23 mouse cellular contexts compared by ENCODE assay signal in the genomic region with DNA sequence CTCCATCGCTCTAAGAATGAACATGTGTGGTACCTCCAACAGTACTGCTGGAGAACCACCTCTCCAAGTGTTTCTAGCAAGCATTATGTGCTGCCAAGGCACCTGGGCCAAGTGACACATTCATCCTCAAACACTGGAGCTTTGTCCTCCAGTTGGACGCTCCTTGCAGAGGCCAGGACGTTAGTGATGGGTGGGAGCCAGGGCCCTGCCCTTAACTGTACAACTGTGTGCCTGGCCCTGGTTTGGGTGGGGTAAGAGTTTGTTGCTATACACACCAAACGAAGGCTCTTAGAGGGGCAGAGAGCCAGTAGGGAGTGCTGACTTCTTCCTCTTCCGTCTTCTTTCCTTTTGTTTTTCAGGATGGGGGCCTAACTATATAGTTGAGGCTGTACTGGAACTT. TPM values are rescaled to one million over a fixed set of nuclear protein-coding genes. Genes with fewer than 3 reads are reported as not detected.
"Had no signal": no experiment of that assay in that cellular context is flagged by ENCODE, and none has a peak within 500 bp of the region (broad histone marks: within the 10 kb centered on the region; RNA-seq: fewer than 3 reads in every experiment).

No protein-coding gene starts in this region.

- ATAC-seq: hindbrain, postnatal 0 days; intestine, embryonic 16.5 days; liver, embryonic 12.5 days had no signal

- H3K4me3 ChIP-seq: heart, adult 2 months; heart, embryonic 13.5 days; heart, embryonic 15.5 days; hindbrain, embryonic 10.5 days; hindbrain, embryonic 12.5 days; hindbrain, embryonic 15.5 days; kidney, embryonic 15.5 days; limb, embryonic 13.5 days; limb, embryonic 15.5 days; liver, embryonic 12.5 days had no signal

- H3K27me3 ChIP-seq: hindbrain, embryonic 15.5 days had no signal

- H3K9me3 ChIP-seq: heart, embryonic 13.5 days; heart, embryonic 15.5 days; hindbrain, embryonic 10.5 days; hindbrain, embryonic 12.5 days; hindbrain, embryonic 15.5 days; kidney, embryonic 15.5 days; limb, embryonic 13.5 days; limb, embryonic 15.5 days; liver, embryonic 12.5 days had no signal

- H3K9ac ChIP-seq: heart, embryonic 13.5 days; heart, embryonic 15.5 days; hindbrain, embryonic 12.5 days; hindbrain, embryonic 15.5 days; kidney, embryonic 15.5 days; limb, embryonic 13.5 days; limb, embryonic 15.5 days; liver, embryonic 12.5 days had no signal

- H3K36me3 ChIP-seq: heart, embryonic 13.5 days; heart, embryonic 15.5 days; hindbrain, embryonic 10.5 days; hindbrain, embryonic 12.5 days; hindbrain, embryonic 15.5 days; kidney, embryonic 15.5 days; limb, embryonic 13.5 days; limb, embryonic 15.5 days; liver, embryonic 12.5 days had no signal

- H3K27ac ChIP-seq: heart, adult 2 months; heart, embryonic 13.5 days; heart, embryonic 15.5 days; hindbrain, embryonic 10.5 days; hindbrain, embryonic 12.5 days; hindbrain, embryonic 15.5 days; hindbrain, postnatal 0 days; kidney, embryonic 15.5 days; kidney, postnatal 0 days; limb, embryonic 13.5 days; limb, embryonic 15.5 days; liver, embryonic 12.5 days had no signal

- DNase-seq: gastrocnemius, postnatal 14 days; gastrocnemius, postnatal 36 days; heart, adult 11 months; heart, adult 2 months; heart, postnatal 4 days; kidney, adult 11 months; kidney, adult 2 months; kidney, adult 9 months; kidney, postnatal 14 days; kidney, postnatal 36 days; left cerebral cortex, postnatal 4 days had no signal

RNA-seq across cellular contexts. Expression of a gene that starts 12.7 kb away (rescaled TPM):
- total RNA-seq: gastrocnemius, postnatal 14 days; gastrocnemius, postnatal 36 days; heart, postnatal 4 days had no signal
